Mouse (Mus musculus) myocyte (in vitro differentiated cells): ENCODE data around the gene Gm20604. TPM values are rescaled to one million over a fixed set of nuclear protein-coding genes. Genes with fewer than 3 reads are reported as not detected.

Experiments used
- H3K27me3 ChIP-seq: one replicate; pipeline ENCODE4 v1.6.1; 2011; ENCODE audit not compliant: control insufficient read depth, insufficient read depth, insufficient read length
- H3K36me3 ChIP-seq: one replicate; pipeline ENCODE4 v1.6.1; 2011; ENCODE audit not compliant: control insufficient read depth, insufficient read depth
- H3K4me2 ChIP-seq: one replicate; pipeline ENCODE4 v1.6.1; 2011; ENCODE audit warnings: low read depth, control low read depth
- H3K4me3 ChIP-seq: one replicate; pipeline ENCODE4 v1.5.1; 2011; ENCODE audit warnings: mild to moderate bottlenecking, control low read depth, moderate library complexity
- H3K79me2 ChIP-seq: one replicate; pipeline ENCODE4 v1.6.1; 2011; ENCODE audit not compliant: control insufficient read depth, insufficient read depth
- H3ac ChIP-seq: one replicate; pipeline ENCODE4 v1.6.1; 2011; ENCODE audit not compliant: control insufficient read depth, insufficient read length
- CEBPB ChIP-seq: IDR thresholded peaks from 2 replicates; pipeline ENCODE4 v1.6.1; 2011; ENCODE audit warnings: mild to moderate bottlenecking, moderate library complexity; ENCODE audit not compliant: poor library complexity, insufficient read depth, severe bottlenecking
- E2F4 ChIP-seq: IDR thresholded peaks from one replicate; pipeline ENCODE4 v1.6.1; 2011; ENCODE audit warnings: mild to moderate bottlenecking, control low read depth, moderate library complexity; ENCODE audit not compliant: insufficient read depth
- MAX ChIP-seq: IDR thresholded peaks from one replicate; pipeline ENCODE4 v1.6.1; 2011; ENCODE audit warnings: low read depth, mild to moderate bottlenecking, control low read depth
- MYOD1 ChIP-seq, 3 experiments: IDR thresholded peaks; one replicate each; pipeline ENCODE4 v1.6.1; 2011; ENCODE audit warnings: control low read depth in 2 of 3, low read depth in 2 of 3, mild to moderate bottlenecking in 2 of 3, moderate library complexity in 1 of 3; ENCODE audit not compliant: insufficient read length in 2 of 3, control insufficient read depth in 1 of 3
- MYOG ChIP-seq, 3 experiments: IDR thresholded peaks; one replicate each; pipeline ENCODE4 v1.6.1; 2011; ENCODE audit warnings: control low read depth in 2 of 3, low read depth in 2 of 3, mild to moderate bottlenecking in 2 of 3; ENCODE audit not compliant: insufficient read length in 2 of 3, control insufficient read depth in 1 of 3, insufficient read depth in 1 of 3
- POLR2A ChIP-seq: IDR thresholded peaks from one replicate; pipeline ENCODE4 v1.6.1; 2011; ENCODE audit warnings: low read depth, mild to moderate bottlenecking, control low read depth, moderate library complexity; ENCODE audit not compliant: insufficient read length
- POLR2AphosphoS2 ChIP-seq: IDR thresholded peaks from one replicate; pipeline ENCODE4 v1.6.1; 2011; ENCODE audit warnings: low read depth, control low read depth; ENCODE audit not compliant: insufficient read length
- REST ChIP-seq: IDR thresholded peaks from one replicate; pipeline ENCODE4 v1.6.1; 2011; ENCODE audit warnings: mild to moderate bottlenecking, control low read depth, moderate library complexity; ENCODE audit not compliant: insufficient read depth, insufficient read length
- SRF ChIP-seq: IDR thresholded peaks from one replicate; pipeline ENCODE4 v1.6.1; 2011; ENCODE audit warnings: low read depth; ENCODE audit not compliant: control insufficient read depth, insufficient read length
- TCF12 ChIP-seq: IDR thresholded peaks from one replicate; pipeline ENCODE4 v1.6.1; 2011; ENCODE audit warnings: mild to moderate bottlenecking, control low read depth; ENCODE audit not compliant: poor library complexity, insufficient read depth, severe bottlenecking
- TCF3 ChIP-seq: IDR thresholded peaks from one replicate; pipeline ENCODE4 v1.6.1; 2011; ENCODE audit warnings: low read depth, control low read depth; ENCODE audit not compliant: insufficient read length
- USF1 ChIP-seq: IDR thresholded peaks from one replicate; pipeline ENCODE4 v1.6.1; 2011; ENCODE audit warnings: low read depth, mild to moderate bottlenecking, control low read depth, moderate library complexity
- polyA plus RNA-seq: library from polyadenylated mRNA; unstranded; fragments of >200 nt; fragmentation: generic; extraction: Trizol; gene quantifications from one replicate; pipeline ENCODE4 v1.2.1, GENCODE M21; 2012; ENCODE audit warnings: missing spikeins

Gm20604 gene
- polyA plus RNA-seq, 1 experiment = 5.7 TPM

GRCm38 (mm10) chr12:102696635-102697354 lies 61.7 kb downstream of the Gm20604 start:
- TF ChIP-seq POLR2AphosphoS2 (no peak), USF1 (no peak), MYOG (IDR thresholded peaks at IDR 0.05; ENCODE audit: control insufficient read depth in 1 of 3, insufficient read depth in 1 of 3, insufficient read length in 2 of 3, low read depth in 2 of 3) (no peak), E2F4 (no peak), TCF3 (no peak), MAX (no peak), REST (no peak), MYOD1 (IDR thresholded peaks at IDR 0.05; ENCODE audit: control insufficient read depth in 1 of 3, insufficient read length in 2 of 3, low read depth in 2 of 3) (no peak), SRF (no peak), TCF12 (no peak), POLR2A (no peak), CEBPB (no peak)
- H3K4me3 ChIP-seq = no peak overlapping the region
- H3K4me2 ChIP-seq = no peak overlapping the region
- no peaks in the 10 kb centered on the region for H3K79me2 ChIP-seq
- no peak overlapping the region for H3ac ChIP-seq
- H3K27me3 ChIP-seq = no peaks in the 10 kb centered on the region
- no peaks in the 10 kb centered on the region for H3K36me3 ChIP-seq

DNA sequence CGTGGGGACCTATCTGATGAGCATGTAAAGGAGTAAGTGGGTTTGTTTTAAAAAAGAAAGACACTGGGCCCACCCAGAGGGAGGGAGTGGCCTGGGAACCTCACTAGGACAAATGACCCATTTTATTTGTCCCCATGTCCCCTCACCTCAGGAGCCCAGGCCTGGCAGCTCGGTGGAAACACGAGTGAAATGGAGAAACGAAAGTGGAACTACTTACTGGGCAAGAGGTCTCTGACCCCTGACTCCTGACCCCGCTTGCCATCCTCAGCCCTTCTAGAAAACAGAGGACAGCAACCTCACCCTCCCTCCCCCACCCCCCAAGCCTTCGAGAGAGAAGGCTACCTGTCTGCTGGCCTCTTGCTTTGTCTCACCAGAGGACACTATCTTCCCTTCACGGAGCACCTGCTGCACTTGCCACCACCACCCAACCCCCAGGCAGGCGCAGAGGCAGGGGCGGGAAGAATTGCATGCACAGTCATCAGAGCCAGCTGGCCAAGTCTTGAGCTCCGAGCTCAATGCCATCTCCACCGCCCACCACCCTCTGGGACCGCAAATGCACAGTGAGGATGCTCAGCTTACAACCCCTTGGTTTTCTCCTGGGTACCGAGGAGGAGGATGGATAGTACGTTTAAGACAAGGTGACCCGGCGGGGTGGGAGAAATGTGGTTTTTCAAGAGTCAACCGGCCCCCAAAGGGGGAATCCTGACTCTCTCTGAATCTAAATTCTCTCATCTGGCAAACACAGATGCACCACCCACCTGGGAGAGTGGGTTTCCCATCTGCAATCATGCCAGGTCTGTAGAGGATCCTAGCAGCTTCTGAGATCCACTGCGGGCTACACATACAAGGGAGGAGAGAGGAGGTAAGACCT lies 62.9 kb downstream of the Gm20604 start:
- TF ChIP-seq MYOG (IDR thresholded peaks at IDR 0.05; ENCODE audit: control insufficient read depth in 1 of 3, insufficient read depth in 1 of 3, insufficient read length in 2 of 3, low read depth in 2 of 3) = peak in 1 of 3 experiments; percentile 60
- no peak for TF ChIP-seq USF1
- TF ChIP-seq MYOD1 (IDR thresholded peaks at IDR 0.05; ENCODE audit: control insufficient read depth in 1 of 3, insufficient read length in 2 of 3, low read depth in 2 of 3) = peak in 1 of 3 experiments; percentile 57
- no peaks in the 10 kb centered on the region for H3K36me3 ChIP-seq
- no peak overlapping the region for H3K4me2 ChIP-seq
- no peaks in the 10 kb centered on the region for H3K27me3 ChIP-seq
- H3K4me3 ChIP-seq = no peak overlapping the region
- H3ac ChIP-seq = no peak overlapping the region
- H3K79me2 ChIP-seq = no peaks in the 10 kb centered on the region

DNA sequence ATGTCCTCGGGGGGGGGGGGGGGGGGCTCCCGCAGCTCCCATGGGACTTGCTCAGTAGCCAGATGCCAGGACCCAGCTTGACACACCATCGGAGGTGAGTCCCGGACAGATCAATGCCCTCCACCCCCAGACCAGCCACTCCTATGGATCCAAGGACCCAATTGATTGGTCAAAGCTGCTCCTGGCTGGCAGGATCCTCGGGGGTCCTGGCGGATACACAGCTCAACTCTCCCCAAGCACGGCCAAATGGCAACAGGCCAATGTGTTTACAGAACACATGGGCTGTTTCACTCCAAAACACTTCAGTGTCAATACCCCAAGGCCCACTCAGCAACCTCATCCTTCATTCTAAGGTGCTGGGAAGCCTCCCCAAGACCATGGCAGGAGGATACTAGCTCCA lies 66.7 kb downstream of the Gm20604 start:
- Histone ChIP-seq H3K79me2 (no peaks in the 10 kb centered on the region), H3ac (no peak overlapping the region), H3K4me2 (no peak overlapping the region), H3K27me3 (no peaks in the 10 kb centered on the region), H3K4me3 (no peak overlapping the region), H3K36me3 (no peaks in the 10 kb centered on the region)
- TF ChIP-seq USF1 = no peak
- TF ChIP-seq POLR2A = no peak
- TF ChIP-seq MAX = no peak
- no peak for TF ChIP-seq POLR2AphosphoS2
- TF ChIP-seq CEBPB = no peak
- TF ChIP-seq TCF3 = no peak
- no peak for TF ChIP-seq E2F4
- TF ChIP-seq MYOD1 (IDR thresholded peaks at IDR 0.05; ENCODE audit: control insufficient read depth in 1 of 3, insufficient read length in 2 of 3, low read depth in 2 of 3) = no peak
- TF ChIP-seq SRF = no peak
- no peak for TF ChIP-seq REST
- no peak for TF ChIP-seq MYOG (IDR thresholded peaks at IDR 0.05; ENCODE audit: control insufficient read depth in 1 of 3, insufficient read depth in 1 of 3, insufficient read length in 2 of 3, low read depth in 2 of 3)
- no peak for TF ChIP-seq TCF12

Other genes starting within 250 kb of the Gm20604 start
- gene Chga, start 203.7 kb downstream of the Gm20604 start, polyA plus RNA-seq = not detected
- gene Itpk1, start 53.7 kb downstream of the Gm20604 start, polyA plus RNA-seq = 4.9 TPM
- gene Moap1, start 15.0 kb downstream of the Gm20604 start, polyA plus RNA-seq = 5.9 TPM
- gene Tmem251, start 14.9 kb downstream of the Gm20604 start, polyA plus RNA-seq = 2.9 TPM
- gene Gm28051, start 907 bp downstream of the Gm20604 start, polyA plus RNA-seq = 0.26 TPM
- 9.7 TPM for gene Gon7, start 869 bp downstream of the Gm20604 start, polyA plus RNA-seq
- 14.7 TPM for gene Ubr7, start 705 bp downstream of the Gm20604 start, polyA plus RNA-seq
- gene Btbd7, start 119.8 kb upstream of the Gm20604 start, polyA plus RNA-seq = 6.9 TPM
- gene Cox8c, start 140.6 kb upstream of the Gm20604 start, polyA plus RNA-seq = not detected
- gene Unc79, start 190.2 kb upstream of the Gm20604 start, polyA plus RNA-seq = not detected